Mouse (Mus musculus) layer of hippocampus, adult 2 months (tissue): ENCODE measurements at regions not wholly inside any gene's neighbourhood (a gene's known extent, or its start where the extent isn't known, plus 50 kb on each side); places are given as distances from the start of the nearest gene placed in this dataset.
"Not testable (repeated sequence)": the region's sequence is repeated elsewhere in the genome, so short reads cannot be mapped to it uniquely, and the experiment has no call there.

Source experiments
- DNase-seq, 2 experiments: peaks; one replicate each; pipeline ENCODE4 v3.0.0; 2022; ENCODE audit warnings: low spot score in 2 of 2
- H3K27ac ChIP-seq: fragments of 200-600 bp; 2 replicates; pipeline ENCODE4 v1.8.1; 2022
- H3K4me3 ChIP-seq: fragments of 200-600 bp; 2 replicates; pipeline ENCODE4 v1.8.1; 2022; ENCODE audit warnings: mild to moderate bottlenecking
- CTCF ChIP-seq: fragments of 200-600 bp; conservative IDR thresholded peaks from 2 replicates; pipeline ENCODE4 v1.8.1; 2022; ENCODE audit warnings: antibody characterized with exemption, mild to moderate bottlenecking, moderate library complexity

DNA sequence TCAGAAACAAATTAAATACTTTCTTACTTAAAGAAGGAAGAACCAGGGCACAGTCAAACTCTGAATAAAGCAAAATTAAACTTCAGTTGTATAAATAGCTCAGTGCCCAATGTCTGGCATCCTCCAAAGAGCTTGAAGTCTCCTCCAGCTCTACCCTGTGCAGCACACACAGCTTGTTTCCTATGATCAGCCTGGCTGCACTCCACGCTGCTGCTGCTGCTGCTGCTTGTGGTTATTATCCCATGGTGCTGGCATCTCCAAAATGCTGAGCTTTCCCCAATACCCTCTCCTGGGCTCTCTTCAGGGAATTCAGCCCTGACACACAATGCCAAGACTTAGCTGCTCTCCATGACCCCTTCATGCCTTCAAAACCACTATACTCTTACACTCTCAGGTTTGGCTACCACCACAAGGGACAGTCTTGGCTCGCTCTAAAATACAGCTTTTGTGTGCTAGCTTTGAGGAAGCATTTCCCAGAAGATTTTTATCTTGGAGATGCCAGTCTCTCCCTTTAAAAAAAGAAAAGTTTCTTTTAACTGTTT is 121.0 kb downstream of the Rab10 start:
- DNase-seq, H3K4me3 ChIP-seq, H3K27ac ChIP-seq: not testable (repeated sequence)

DNA sequence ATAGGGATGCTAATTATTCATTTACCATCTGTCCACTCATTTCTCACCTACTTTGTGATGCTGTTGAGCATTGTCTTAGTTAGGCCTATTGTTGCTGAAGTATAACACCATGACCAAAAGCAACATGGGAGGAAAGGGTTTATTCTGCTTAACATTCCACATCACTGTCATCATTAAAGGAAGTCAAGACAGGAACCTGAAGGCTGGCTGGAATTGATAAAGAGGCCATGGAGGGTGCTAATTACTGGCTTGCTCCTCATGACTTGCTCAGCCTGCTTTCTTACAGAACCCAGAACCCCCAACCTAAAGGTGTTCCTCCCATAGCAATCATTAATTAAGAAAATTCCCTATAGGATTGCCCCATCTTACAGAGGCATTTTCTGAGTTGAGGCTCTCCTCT is 121.6 kb downstream of the Rab10 start:
- no peak for TF ChIP-seq CTCF

GRCm38 (mm10) chr12:3173325-3173724 is 136.4 kb downstream of the Rab10 start:
- Histone ChIP-seq H3K27ac (no peak overlapping the region), H3K4me3 (no peak overlapping the region)
- TF ChIP-seq CTCF = no peak
- DNase-seq = no peak

More for the DNA sequence above, 121.6 kb downstream of the Rab10 start:
- no peak for DNase-seq
- H3K27ac ChIP-seq = no peak overlapping the region
- H3K4me3 ChIP-seq = no peak overlapping the region

DNA sequence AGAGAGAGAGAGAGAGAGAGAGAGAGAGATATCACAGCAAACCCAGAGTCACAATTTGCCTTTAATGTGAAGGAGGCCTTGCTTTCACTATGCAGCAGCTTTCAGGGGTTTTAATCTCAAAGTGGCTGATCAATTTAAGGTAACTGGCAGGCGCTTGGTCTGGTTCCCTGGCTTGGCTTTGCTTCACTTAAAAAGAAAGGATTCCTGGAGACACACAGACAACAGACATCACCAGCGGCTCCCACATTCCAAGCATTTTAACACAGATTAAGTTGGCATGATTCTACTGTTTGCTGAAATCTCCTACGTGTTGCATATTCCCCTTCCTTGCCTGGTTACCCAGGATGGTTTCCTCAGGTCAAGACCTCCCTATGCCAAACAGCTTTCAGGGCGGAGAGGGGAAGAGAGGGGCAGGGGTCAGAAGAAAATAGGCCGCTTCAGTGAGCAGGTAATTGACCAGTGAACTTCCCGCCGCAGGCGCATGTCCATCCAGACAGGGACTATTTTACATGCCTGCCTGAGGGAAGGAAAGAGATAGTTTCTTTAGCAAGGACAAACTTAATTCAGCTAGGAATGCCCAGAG is 140.0 kb downstream of the Rab10 start:
- not testable (repeated sequence) for H3K27ac ChIP-seq, H3K4me3 ChIP-seq, DNase-seq

DNA sequence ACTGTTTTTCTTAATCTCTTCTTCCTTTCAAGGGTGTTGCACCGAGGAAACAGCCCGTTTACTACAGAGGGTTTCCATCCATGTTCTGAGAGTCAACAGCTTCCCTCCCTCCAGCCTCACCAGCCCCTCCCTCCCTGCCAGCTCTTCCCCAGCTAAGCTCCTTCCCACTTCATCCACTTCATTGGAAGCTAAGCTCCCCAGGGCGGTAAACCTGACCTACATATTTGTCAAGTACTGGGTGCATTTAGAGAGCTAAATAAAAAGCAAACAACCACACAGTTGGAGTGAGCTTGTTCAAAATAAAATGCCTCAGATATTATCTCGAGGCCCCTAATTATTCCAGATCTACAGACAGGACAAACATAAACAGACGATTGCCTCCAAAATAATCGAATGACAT is 148.1 kb downstream of the Rab10 start:
- H3K4me3 ChIP-seq, DNase-seq, H3K27ac ChIP-seq: not testable (repeated sequence)

- H3K27ac ChIP-seq, H3K4me3 ChIP-seq, DNase-seq: not testable (repeated sequence)
Measured at GRCm38 (mm10) chr12:3158771-3159170, 151.0 kb downstream of the Rab10 start.

GRCm38 (mm10) chr12:3153705-3154104 is 156.1 kb downstream of the Rab10 start:
- H3K27ac ChIP-seq, H3K4me3 ChIP-seq, DNase-seq: not testable (repeated sequence)

GRCm38 (mm10) chr12:3132553-3132952 is 177.2 kb downstream of the Rab10 start:
- DNase-seq, H3K4me3 ChIP-seq, H3K27ac ChIP-seq: not testable (repeated sequence)

DNA sequence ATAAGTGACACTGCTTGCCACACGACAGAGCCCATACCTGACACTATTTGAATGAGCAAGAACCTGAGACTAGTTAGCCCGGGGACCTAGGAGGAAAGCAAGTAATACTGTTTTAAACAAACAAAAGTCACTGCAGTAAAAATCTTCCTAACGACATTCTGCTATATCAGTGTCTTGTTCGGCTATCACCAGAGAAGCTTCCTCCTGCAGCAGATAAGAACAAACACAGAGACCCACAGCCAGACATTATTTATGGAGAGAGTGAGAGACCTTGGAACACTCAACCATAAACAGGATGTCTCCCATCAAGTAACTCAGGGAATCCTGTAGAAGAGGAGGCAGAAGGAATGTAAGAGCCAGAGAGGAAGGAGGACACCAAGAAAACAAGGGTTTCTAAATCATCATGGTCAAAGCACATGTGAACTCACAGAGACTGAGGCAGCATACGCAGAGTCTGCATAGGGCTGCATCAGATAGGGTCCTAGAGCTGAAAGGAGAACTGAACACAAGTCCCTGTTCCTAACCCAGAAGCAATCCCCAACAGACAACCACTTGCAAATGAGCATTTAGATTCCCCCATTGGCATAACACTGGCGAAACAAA is 178.5 kb downstream of the Rab10 start:
- DNase-seq, H3K27ac ChIP-seq, H3K4me3 ChIP-seq: not testable (repeated sequence)

GRCm38 (mm10) chr12:3127336-3127735 is 182.4 kb downstream of the Rab10 start:
- H3K27ac ChIP-seq, DNase-seq, H3K4me3 ChIP-seq: not testable (repeated sequence)

DNA sequence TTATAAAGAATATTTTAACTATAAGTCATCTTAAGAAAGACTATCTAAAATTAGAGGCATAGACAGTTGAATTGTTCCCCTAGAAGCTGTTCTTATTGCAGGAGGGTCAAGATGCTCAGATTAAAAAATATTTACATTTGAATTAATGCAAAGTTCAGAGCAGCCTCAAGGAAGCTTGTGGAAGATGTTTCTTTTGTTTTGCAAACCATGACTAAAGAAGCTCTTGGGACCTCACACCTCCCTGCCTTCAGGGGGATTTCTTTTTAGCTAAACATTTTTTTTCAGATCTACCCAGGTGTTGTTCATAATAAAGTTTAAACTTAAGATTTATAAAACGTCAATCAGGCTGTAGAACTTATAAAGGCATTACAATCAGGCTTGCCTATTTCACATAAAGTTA is 185.7 kb downstream of the Rab10 start:
- Histone ChIP-seq H3K27ac (no peak overlapping the region), H3K4me3 (no peak overlapping the region)
- TF ChIP-seq CTCF = no peak
- no peak for DNase-seq

- not testable (repeated sequence) for H3K27ac ChIP-seq, DNase-seq, H3K4me3 ChIP-seq
Measured at GRCm38 (mm10) chr12:3110589-3110988, 199.2 kb downstream of the Rab10 start.

DNA sequence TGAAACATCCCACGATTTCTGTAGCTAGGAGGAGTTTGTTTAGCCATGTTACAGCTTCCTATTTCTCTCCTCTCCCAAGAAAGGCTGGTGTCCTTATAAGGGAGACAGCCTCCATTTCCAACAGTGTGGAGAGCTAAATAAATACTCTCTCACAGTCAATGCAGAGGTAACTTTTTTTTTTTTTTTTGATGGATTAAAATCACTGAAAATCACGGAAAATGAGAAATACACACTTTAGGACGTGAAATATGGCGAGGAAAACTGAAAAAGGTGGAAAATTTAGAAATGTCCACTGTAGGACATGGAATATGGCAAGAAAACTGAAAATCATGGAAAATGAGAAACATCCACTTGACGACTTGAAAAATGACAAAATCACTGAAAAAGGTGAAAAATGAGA is 200.1 kb downstream of the Rab10 start:
- peak; percentile 16 to 88 for DNase-seq
- H3K4me3 ChIP-seq, H3K27ac ChIP-seq: not testable (repeated sequence)

DNA sequence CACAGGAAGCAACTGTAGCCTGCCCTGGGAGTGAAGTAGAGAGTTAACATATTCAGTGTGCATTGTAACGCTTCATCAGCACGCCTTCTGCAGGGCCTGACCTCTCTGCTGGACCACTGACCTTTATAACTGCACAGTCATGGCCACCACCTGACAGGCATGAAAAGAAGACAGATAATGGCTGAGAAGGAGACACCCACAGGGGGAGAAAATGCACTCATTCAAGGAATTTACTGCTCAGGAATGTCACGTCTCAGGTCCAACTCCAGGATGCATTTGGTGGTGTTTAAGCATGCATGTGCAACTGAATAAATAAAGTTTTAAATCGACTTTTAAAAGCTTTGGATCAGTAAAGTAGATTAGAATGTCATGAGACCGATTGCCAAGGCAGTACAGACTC is 207.8 kb downstream of the Rab10 start:
- H3K4me3 ChIP-seq, H3K27ac ChIP-seq, DNase-seq: not testable (repeated sequence)

DNA sequence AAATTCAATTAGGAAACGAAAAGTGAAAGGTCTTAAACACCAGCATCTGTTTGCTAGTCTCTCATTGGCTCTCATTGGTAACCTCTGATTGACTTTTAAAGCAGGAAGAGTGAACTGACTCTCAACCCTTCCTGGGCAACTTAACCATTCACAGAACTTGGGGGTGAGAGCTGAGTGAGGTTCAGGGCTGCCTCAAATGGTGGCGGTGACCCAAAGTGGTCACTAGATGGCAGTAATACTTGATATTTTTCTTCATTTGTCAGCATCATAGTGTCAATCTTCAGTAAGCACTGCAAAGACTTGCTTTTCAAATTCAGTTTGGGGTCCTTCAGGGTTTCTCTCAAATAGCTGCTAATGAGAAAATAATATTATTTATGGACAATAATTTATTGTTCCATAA is 211.6 kb downstream of the Rab10 start:
- not testable (repeated sequence) for H3K27ac ChIP-seq, H3K4me3 ChIP-seq
- peak; percentile 74 for TF ChIP-seq CTCF
- DNase-seq = peak; percentile 55 to 63
